Mouse (Mus musculus): ENCODE results near the gene Hacl1.
"Not testable (repeated sequence)": the region's sequence is repeated elsewhere in the genome, so short reads cannot be mapped to it uniquely, and the experiment has no call there.

Hacl1 gene

DNA sequence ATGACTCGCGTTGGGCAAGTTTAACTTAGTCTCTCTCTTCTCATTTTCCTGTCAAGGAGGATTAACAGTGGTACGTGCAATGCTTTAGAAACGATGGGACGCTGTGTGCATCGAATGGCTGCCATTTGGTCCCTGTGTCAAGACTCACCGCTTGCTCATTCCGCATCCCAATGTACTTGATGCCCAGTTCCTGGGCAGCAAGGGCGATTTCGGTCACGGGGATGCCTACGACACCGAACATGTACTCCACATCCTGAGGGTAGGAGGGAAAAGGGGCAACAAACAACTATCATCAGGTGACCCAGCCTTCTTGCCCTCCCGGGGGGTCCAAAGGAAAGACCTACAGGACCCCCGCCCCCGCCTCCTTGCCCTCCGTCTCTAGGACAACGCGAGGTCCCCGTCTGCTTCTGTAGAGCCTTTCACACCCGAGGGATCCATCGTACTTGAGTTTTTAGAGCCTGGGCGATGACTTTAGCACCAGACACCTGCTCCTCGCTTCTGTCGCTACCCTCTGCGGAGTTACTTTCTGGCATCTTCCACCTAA is 668 bp downstream of the Hacl1 start, which contains the start of gene Gm49387:
Gene Gm49387, minus strand, starts transcription at position 533 of the 544 bp plus-strand sequence.
- DNase-seq (ENCODE audit: low spot score in 2 of 2): no peak

- no peak for DNase-seq (ENCODE audit: low spot score in 2 of 2)
Measured at GRCm38 (mm10) chr14:31630677-31631076, 10.4 kb downstream of the Hacl1 start.

GRCm38 (mm10) chr14:31622748-31623147 is 18.3 kb downstream of the Hacl1 start:
- DNase-seq (ENCODE audit: low spot score in 2 of 2): peak; percentile 60 to 61

DNA sequence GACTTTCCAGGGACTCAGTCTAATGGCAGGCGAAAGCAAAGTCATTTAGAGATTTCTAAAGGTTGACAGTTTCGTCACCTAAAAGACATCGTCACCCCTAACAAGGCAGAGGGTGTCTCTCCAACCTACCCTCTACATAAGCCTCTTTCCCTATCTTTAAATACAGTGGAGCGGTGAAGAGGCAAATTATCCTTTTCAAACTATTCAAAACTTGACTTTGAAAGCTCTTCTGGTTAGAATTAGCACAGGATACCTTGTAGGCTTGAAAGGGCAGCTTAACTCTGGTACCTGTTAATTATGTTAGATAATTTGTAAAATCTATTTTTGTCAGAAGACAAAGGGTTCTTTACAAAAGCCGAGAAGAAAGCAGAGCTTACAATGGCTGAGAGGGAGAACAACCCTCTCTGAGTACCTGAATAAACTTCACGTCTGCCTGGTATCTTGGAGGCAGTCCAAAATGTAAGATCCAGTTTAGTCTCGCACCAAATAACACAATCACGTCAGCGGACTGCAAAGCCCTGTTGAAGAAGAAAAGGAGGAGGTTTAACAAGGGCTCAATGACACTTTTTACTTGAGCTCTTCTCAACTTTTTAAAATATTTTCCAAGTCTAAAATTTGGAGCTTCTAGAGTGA is 20.4 kb downstream of the Hacl1 start:
- DNase-seq (ENCODE audit: low spot score in 2 of 2): no peak

GRCm38 (mm10) chr14:31617997-31618396 is 23.1 kb downstream of the Hacl1 start:
- no peak for DNase-seq (ENCODE audit: low spot score in 2 of 2)

- peak in 1 of 2 experiments; percentile 42 for DNase-seq (ENCODE audit: low spot score in 2 of 2)
Measured at GRCm38 (mm10) chr14:31617204-31617603, 23.9 kb downstream of the Hacl1 start.

DNA sequence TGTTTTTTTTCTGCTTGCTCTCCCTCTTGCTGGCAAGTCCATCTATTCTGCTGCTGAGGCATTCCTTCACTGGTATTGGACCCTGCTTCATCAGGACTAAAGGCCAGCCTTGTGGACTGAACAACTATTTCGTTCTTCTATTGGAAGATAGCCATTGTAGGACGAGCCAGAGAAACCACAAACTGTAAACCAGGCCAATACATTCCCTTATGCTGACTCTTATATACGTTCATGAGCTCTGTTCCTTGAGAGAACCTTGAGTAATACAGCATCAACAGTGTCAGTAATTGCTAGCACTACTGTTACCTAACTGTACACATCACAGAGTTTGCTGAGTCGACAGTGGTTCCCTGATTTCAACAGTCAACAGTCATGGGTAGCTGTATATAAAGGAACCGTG is 27.4 kb downstream of the Hacl1 start:
- DNase-seq (ENCODE audit: low spot score in 2 of 2): no peak

- DNase-seq (ENCODE audit: low spot score in 2 of 2): no peak
Measured at GRCm38 (mm10) chr14:31611986-31612385, 29.1 kb downstream of the Hacl1 start.

- no peak for DNase-seq (ENCODE audit: low spot score in 2 of 2)
Measured at GRCm38 (mm10) chr14:31605514-31605913, 35.6 kb downstream of the Hacl1 start.

DNA sequence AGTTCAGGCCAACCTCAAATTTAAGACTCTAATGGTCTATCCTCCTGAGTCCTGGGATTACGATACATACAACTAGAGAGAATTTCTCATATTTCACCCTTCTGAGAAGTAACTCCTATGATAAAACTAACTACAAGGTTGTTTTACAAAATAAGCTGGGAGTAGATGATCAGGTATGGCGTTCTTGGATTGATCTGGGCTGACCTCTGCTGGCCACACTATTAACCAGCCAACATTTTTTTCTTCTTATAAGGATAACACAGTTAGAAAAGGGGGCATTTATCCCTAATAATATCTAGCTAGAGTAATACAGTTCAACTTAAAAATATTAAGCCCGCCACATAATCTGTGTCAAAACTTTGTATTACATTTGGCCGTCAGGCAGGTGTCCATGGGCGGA is 36.2 kb downstream of the Hacl1 start:
- DNase-seq (ENCODE audit: low spot score in 2 of 2): peak in 1 of 2 experiments; percentile 15

DNA sequence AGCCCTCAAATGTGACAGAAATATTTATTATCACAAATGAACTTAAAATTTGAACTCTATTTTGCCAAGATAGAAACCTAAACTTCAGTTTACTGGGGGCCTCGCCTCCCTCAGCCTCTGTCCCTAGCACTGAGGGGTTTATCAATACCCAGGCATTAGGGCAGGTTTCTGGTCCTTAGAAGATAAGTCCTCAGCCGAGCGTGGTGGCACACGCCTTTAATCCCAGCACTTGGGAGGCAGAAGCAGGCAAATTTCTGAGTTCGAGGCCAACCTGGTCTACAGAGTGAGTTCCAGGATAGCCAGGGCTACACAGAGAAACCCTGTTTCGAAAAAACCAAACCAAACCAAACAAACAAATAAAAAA is 38.5 kb downstream of the Hacl1 start:
- DNase-seq (ENCODE audit: low spot score in 2 of 2): not testable (repeated sequence)

- no peak for DNase-seq (ENCODE audit: low spot score in 2 of 2)
Measured at GRCm38 (mm10) chr14:31601908-31602615, 39.0 kb downstream of the Hacl1 start.

DNA sequence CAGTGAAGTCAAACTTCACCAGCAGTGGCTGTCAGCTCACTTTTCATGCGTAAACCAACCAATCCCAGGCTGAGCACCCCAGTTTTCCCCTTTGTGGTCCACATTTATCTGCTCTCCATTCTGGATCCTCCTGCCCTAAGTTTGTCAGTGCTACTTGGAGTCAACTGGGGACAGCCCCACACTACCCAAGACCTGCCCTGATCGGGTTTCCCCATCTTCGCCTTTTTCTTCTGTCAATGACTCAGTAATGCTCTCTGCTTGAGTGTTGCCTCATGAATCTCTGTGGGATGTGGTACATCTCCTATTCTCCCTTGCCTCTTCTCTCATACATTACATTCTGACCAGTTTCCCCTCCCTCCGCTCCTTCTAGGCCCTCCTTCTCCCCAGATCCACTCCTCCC is 43.6 kb downstream of the Hacl1 start:
- DNase-seq (ENCODE audit: low spot score in 2 of 2): no peak

DNA sequence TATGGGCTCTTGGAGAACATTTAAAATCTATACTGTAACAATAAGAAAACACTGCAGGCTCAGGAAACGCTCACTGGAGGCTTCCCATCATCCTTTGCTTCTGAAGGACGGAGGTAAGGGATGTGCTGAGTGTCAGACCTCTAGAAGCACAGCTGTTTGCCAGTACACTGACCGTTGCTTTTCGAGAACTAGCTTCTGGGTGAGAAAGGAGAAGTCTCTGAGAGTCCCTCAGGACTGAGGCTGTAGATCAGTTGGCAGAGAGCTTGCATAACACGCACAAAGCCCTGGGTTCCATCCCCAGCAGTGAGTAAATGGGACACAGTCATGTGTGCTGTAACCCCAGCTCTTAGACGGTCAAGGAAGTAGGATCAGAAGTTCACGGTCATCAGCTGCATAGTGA is 44.7 kb downstream of the Hacl1 start:
- no peak for DNase-seq (ENCODE audit: low spot score in 2 of 2)

- DNase-seq (ENCODE audit: low spot score in 2 of 2): no peak
Measured at GRCm38 (mm10) chr14:31594693-31595092, 46.4 kb downstream of the Hacl1 start.

- no peak for DNase-seq (ENCODE audit: low spot score in 2 of 2)
Measured at GRCm38 (mm10) chr14:31593036-31593435, 48.0 kb downstream of the Hacl1 start.

DNA sequence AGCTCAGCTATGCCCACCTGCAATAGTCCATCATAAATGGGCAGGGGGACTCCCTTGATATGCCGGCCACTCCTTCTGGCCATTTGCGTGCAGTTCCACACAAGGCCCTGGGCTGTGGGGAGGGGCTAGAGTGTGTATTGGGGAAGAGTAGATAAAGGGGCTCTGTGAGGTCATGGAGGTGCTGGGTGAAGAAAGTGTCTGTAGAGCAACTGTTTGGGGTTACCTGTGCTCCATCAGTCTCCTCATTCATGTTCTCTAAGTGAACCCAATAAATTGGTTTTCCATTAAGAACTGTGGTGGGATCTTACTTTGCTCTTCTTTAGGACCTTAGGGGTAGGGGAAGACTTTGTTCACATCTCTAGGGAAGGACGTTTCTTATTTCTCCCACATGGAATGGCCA is 49.8 kb downstream of the Hacl1 start, which contains the start of gene Colq:
Gene Colq, minus strand, starts transcription at position 101 of the 400 bp plus-strand sequence.
- DNase-seq (ENCODE audit: low spot score in 2 of 2): no peak

DNA sequence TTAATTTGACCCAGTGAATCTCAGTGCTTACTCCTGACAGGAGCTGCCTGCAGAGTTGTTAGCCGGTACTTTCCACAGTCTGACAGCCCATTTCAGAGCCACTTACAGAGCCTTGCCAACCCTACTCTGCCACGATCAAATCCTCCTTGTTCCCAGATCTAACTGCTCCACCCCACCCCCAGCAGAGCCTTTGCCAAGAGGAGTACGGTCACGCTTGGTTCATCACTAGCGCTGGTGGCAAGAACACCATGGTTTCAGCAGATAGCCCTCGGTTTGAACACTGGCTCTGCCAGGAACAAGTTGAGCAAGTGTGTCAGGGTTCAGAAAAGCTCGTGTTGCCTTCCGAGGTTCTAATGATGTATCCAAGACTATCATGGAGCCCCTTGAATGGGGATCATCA is 54.6 kb downstream of the Hacl1 start:
- no peak for DNase-seq (ENCODE audit: low spot score in 2 of 2)

DNA sequence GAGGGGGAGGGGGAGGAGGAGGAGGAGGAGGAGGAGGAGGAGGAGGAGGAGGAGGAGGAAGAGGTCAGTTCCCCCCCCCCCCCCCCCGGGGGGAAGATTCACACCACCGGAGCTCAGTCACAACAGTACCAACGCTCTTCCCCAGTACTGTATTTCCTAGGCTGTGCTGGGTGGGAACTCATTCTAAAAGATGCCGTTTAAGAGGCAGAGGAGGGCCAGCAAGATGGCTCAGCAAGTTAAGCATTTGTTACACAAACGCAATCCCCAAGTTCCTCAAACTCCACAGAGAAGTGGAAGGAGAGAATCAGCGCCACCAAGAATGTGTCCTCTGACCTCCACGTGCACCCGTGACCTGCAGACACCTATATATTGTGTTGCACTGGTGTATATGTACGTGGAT is 58.0 kb downstream of the Hacl1 start:
- DNase-seq (ENCODE audit: low spot score in 2 of 2): no peak

DNA sequence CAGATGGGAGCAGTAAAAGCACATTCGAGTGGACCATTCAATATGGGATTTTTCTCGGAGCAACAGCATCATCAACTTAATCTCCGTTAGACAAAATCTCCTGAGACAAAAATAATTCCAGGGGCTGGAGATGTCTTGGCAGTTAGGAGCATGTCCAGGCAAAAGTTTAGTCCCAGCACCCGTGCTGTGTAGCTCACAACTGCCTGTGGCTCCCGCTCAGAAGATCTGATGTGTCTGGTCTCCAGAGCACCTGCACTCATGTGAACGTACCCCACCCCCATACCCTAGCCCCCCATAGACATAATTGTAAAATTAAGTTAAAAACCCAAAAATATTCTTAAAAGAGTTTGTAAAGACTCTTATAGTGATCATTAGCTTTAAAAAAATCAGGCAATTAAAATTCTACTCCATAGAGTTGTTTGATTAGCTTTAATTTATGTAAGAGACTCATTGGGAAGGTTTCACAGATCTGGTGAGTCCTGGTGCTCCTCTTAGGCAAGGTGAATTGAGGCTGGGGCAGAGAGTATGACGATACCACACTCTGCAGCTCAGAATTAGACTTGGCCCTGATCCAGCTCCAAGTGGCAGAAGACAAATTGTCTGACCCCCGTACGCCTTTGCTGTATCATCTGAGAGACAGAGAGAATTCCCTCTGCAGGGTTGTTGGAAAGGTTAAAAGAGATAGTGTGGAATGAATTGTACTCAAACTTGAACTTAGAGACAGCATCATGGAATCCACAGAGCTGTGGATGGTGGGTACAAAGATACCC is 62.9 kb downstream of the Hacl1 start:
- DNase-seq (ENCODE audit: low spot score in 2 of 2): no peak

GRCm38 (mm10) chr14:31576846-31577697 is 64.0 kb downstream of the Hacl1 start:
- DNase-seq (ENCODE audit: low spot score in 2 of 2): no peak
